Mouse (Mus musculus) ES-Bruce4 (cell line): ENCODE results near the gene Wdr45. TPM values are rescaled to one million over a fixed set of nuclear protein-coding genes. Genes with fewer than 3 reads are reported as not detected.

Source experiments
- H3K27ac ChIP-seq: 2 replicates; pipeline ENCODE4 v1.5.1; 2012; ENCODE audit warnings: low read length, inconsistent platforms; ENCODE audit not compliant: insufficient read depth
- H3K27me3 ChIP-seq: 2 replicates; pipeline ENCODE4 v1.6.1; 2012; ENCODE audit warnings: mild to moderate bottlenecking, low read length, inconsistent platforms; ENCODE audit not compliant: control insufficient read depth, poor library complexity, insufficient read depth, severe bottlenecking
- H3K36me3 ChIP-seq: 2 replicates; pipeline ENCODE4 v1.6.1; 2012; ENCODE audit warnings: inconsistent platforms, mild to moderate bottlenecking, low read length, moderate library complexity; ENCODE audit not compliant: control insufficient read depth, poor library complexity, insufficient read depth, severe bottlenecking
- H3K4me1 ChIP-seq: one replicate; pipeline ENCODE4 v1.8.1; 2011; ENCODE audit warnings: low read length; ENCODE audit not compliant: control insufficient read depth, insufficient read depth
- H3K4me3 ChIP-seq: 2 replicates; pipeline ENCODE4 v1.5.1; 2011; ENCODE audit warnings: low read depth, mild to moderate bottlenecking, low read length
- H3K9ac ChIP-seq: 2 replicates; pipeline ENCODE4 v1.6.1; 2012; ENCODE audit warnings: low read depth, mild to moderate bottlenecking, inconsistent platforms; ENCODE audit not compliant: poor library complexity, severe bottlenecking
- H3K9me3 ChIP-seq: replicated peaks from 2 replicates; pipeline ENCODE4 v1.6.1; 2012; ENCODE audit warnings: mild to moderate bottlenecking, low read length, inconsistent platforms; ENCODE audit not compliant: control insufficient read depth, poor library complexity, insufficient read depth, severe bottlenecking
- CTCF ChIP-seq: IDR thresholded peaks from one replicate; pipeline ENCODE4 v1.8.1; 2011; ENCODE audit warnings: low read depth, low read length
- EP300 ChIP-seq: IDR thresholded peaks from 2 replicates; pipeline ENCODE4 v1.6.1; 2011; ENCODE audit warnings: low read depth, low read length; ENCODE audit not compliant: insufficient read depth
- POLR2A ChIP-seq: IDR thresholded peaks from one replicate; pipeline ENCODE4 v1.8.1; 2011; ENCODE audit warnings: low read length; ENCODE audit not compliant: insufficient read depth
- polyA plus RNA-seq: library from polyadenylated mRNA; stranded (reverse); fragments of >200 nt; gene quantifications from 2 replicates; pipeline ENCODE4 v1.2.4, GENCODE M21; 2011; ENCODE audit warnings: low read depth; ENCODE audit not compliant: missing spikeins, insufficient read depth, insufficient read length

Wdr45 gene
- polyA plus RNA-seq, 1 experiment: 56.8 TPM

DNA sequence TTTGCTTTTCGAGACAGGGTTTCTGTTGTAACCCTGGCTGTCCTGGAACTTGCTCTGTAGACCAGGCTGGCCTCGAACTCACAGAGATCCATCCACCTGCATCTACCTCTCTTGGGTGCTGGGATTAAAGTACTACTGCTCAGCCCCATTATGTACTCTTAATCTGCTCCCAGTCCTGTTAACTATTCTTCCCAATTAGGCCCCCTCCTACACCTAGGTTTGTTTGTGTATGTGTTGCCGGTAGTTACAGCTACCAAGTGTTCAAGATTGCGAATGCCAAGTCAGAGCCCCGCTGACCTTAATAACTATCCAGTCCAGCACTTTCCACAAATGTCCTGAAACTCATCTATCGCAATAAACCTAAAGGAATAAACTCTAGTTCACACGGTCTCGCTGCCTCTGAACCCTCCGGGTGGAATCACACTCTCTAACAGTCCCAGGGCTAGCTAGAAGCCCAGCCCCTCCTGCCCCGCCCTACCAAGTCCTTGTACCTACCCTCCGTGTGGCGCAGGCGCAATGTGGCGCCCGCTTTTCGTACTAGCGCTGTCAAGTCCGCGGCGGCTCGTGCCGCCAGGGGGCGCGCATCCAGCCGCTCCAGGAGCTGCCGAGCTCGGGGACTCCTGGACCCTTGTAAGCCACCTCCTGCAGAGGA is 34.6 kb upstream of the Wdr45 start:
- Histone ChIP-seq H3K27me3 (no peaks in the 10 kb centered on the region), H3K4me1 (no peaks in the 10 kb centered on the region), H3K9ac (no peak overlapping the region), H3K27ac (no peak overlapping the region), H3K36me3 (no peaks in the 10 kb centered on the region), H3K9me3 (no peaks in the 10 kb centered on the region), H3K4me3 (peak overlapping the region; percentile 33; the same call in 1 of the 2 replicates)
- TF ChIP-seq CTCF: no peak
- no peak for TF ChIP-seq EP300
- TF ChIP-seq POLR2A: no peak

DNA sequence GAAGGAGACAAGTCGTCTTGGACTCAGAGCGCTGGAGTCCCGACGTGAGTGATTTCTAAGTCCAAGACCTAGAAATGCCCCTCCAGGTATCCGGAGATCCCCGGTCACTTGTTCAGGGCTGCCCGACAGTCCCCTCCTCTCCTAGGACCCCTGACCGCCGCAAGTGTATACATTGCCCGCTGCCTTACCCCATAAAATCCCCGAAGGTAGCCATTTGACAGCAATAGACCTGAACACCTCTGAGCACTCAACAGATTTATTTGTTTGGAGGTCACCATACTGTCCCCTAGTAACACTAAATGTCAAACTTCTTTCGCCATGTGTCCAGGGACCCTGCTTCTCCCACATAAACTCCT is 34.1 kb upstream of the Wdr45 start:
- Histone ChIP-seq H3K27ac (no peak overlapping the region), H3K27me3 (no peaks in the 10 kb centered on the region), H3K9me3 (no peaks in the 10 kb centered on the region), H3K4me1 (no peaks in the 10 kb centered on the region), H3K4me3 (peak overlapping the region; percentile 33), H3K9ac (0 out of 2 replicates have a peak overlapping the region, but pooled peaks have one; percentile 29), H3K36me3 (no peaks in the 10 kb centered on the region)
- TF ChIP-seq POLR2A (no peak), CTCF (no peak), EP300 (no peak)

DNA sequence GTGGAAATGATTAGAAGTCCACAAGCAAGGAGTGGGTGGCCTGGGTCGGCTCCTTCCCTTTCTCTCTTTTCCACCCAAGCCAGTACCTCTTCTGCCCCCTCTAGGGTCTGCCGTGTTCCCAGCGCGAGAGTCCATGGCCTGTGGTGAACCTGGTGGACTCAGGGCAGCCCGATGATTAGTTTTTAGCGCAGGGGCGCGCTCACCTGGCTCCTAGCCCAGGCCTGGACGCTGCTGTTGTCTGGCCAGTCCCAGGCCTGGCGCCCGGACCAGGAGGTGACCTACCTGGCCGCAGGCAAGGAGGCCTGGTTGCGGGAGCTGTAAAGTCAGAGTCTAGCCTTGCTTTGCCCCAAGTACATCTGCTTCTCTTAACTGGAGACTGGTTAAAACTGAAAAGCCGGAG is 33.3 kb upstream of the Wdr45 start, which contains the start of gene Magix:
Magix (minus strand) TSS at position 388 of the 400 bp plus-strand sequence.
- TF ChIP-seq CTCF (no peak), POLR2A (no peak), EP300 (no peak)
- Histone ChIP-seq H3K27me3 (no peaks in the 10 kb centered on the region), H3K36me3 (no peaks in the 10 kb centered on the region), H3K4me1 (no peaks in the 10 kb centered on the region), H3K9ac (peak within 1 kb of the TSS; percentile 29; the same call in 1 of the 2 replicates), H3K4me3 (peak within 1 kb of the TSS; percentile 33), H3K9me3 (no peaks in the 10 kb centered on the region), H3K27ac (no peak within 1 kb of the TSS)

DNA sequence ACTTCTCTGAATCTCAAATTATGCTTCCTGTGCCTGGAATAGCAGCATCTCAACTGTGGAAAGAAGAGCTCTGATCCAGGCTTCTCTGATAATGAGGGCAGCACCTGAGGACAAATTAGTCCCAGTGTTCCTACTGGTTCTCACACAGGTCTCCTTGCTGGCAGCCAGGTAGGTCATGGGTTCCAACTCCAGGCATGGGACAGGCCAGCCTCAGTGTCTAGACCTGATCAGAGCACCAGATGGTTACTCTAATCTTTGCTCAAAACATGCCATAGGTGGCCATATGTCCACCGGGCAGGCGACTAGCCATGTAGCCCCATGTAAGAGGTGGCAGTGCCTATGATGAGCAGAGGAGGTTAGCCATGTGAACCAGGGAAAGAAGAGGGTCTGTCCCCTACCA is 25.8 kb upstream of the Wdr45 start:
- no peaks in the 10 kb centered on the region for H3K4me1 ChIP-seq
- no peaks in the 10 kb centered on the region for H3K36me3 ChIP-seq
- H3K9me3 ChIP-seq: no peaks in the 10 kb centered on the region
- TF ChIP-seq POLR2A (no peak), EP300 (no peak), CTCF (no peak)
- H3K27ac ChIP-seq: no peak overlapping the region
- H3K4me3 ChIP-seq: no peak overlapping the region
- no peak overlapping the region for H3K9ac ChIP-seq
- H3K27me3 ChIP-seq: no peaks in the 10 kb centered on the region

DNA sequence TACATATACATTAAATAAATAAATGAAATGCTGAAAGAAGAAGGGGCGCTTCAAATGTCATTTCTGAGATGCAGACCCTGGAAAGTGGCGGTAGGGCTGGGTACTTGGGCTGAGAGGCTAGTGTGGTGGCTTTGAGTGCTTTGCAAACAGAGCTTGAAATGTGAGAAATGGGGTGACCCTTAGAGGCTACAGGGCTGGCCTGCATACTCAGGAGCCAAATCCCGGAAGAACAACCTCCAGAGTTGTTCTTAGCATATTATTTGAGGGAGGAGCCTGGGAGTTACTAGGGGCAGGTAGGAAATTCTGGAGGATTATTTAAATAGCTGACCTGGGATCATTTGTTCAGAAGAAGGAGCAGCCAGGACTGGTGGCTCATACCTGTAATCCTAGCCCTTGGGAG is 23.6 kb upstream of the Wdr45 start:
- no peak overlapping the region for H3K9ac ChIP-seq

DNA sequence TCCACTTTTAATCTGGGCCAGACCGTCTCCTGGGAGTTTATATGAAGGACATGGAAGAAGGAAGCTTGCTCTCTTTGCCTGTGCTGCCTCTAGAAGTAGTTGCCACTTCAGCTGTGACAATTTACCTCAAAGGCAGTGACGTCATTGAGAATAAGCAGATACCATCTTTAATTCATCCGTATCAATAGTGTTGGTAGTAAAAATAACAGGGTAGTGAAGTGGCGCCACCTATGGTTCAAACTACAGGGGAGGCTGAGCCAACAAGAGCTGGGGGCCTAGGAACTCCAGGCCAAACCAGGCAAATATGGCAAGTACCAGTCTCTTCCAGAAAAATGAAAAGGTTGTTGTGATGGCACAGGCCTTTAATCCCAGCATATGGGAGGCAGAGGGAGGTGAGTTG is 21.3 kb upstream of the Wdr45 start:
- Histone ChIP-seq H3K9me3 (no peaks in the 10 kb centered on the region), H3K4me3 (no peak overlapping the region), H3K27me3 (no peaks in the 10 kb centered on the region), H3K36me3 (no peaks in the 10 kb centered on the region), H3K27ac (no peak overlapping the region), H3K4me1 (no peaks in the 10 kb centered on the region), H3K9ac (no peak overlapping the region)
- TF ChIP-seq CTCF: peak; percentile 41
- no peak for TF ChIP-seq EP300
- no peak for TF ChIP-seq POLR2A

More for the DNA sequence above, 23.6 kb upstream of the Wdr45 start:
- no peaks in the 10 kb centered on the region for H3K27me3 ChIP-seq
- no peak overlapping the region for H3K4me3 ChIP-seq
- no peaks in the 10 kb centered on the region for H3K9me3 ChIP-seq
- H3K4me1 ChIP-seq: no peaks in the 10 kb centered on the region
- TF ChIP-seq POLR2A: no peak
- TF ChIP-seq EP300: no peak
- TF ChIP-seq CTCF: no peak
- no peak overlapping the region for H3K27ac ChIP-seq
- no peaks in the 10 kb centered on the region for H3K36me3 ChIP-seq
